Comparison of ENCODE assay signal across 17 mouse cellular contexts in the genomic region with DNA sequence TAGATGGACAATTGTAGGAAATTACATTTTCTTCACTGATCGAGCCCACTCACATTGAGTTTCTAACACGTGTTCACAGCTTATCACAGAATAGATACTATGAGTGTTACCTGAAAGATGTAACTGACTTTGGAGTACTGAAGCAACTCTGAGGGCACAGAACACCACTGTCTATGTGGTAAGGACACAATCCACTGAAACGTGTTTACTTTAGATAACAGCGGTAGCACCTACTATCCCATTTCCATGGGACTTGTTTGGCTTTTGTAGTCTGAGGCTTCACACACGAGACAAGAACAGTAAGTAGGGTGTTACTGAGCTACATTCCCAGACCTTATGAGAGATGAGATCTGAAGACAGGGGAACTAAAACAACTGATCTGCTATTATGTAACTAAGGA. TPM values are rescaled to one million over a fixed set of nuclear protein-coding genes. Genes with fewer than 3 reads are reported as not detected.
DNase-seq lines count a peak whose midpoint lies in the region; ATAC-seq lines count a peak whose summit lies in the region.
"Had no signal": no experiment of that assay in that cellular context is flagged by ENCODE, and none has a peak within 500 bp of the region (broad histone marks: within the 10 kb centered on the region; RNA-seq: fewer than 3 reads in every experiment).

No protein-coding gene starts in this region.

- H3K4me3 ChIP-seq in midbrain, embryonic 11.5 days (ENCODE audit: low read depth, low read length) = no peak overlapping the region
- H3K4me3 ChIP-seq in midbrain, embryonic 13.5 days (replicated peaks) = no peak overlapping the region
- no peak overlapping the region for H3K4me3 ChIP-seq in liver, embryonic 12.5 days
- no peak overlapping the region for H3K4me3 ChIP-seq in liver, embryonic 16.5 days (ENCODE audit: low read depth, low read length)
- no peak overlapping the region for H3K4me3 ChIP-seq in heart, embryonic 12.5 days
- no peak overlapping the region for H3K4me3 ChIP-seq in hindbrain, embryonic 11.5 days (ENCODE audit: low read depth, low read length)
- H3K4me3 ChIP-seq: hindbrain, embryonic 13.5 days had no signal

- DNase-seq in midbrain, embryonic 11.5 days (ENCODE audit: low spot score, missing footprints) = peak; percentile 76
- DNase-seq in hindbrain, embryonic 11.5 days (ENCODE audit: low spot score) = no peak
- DNase-seq in thymus, postnatal 36 days = no peak
- DNase-seq: adrenal gland, adult 8-10 months; cerebellum, adult 2 months; cerebellum, postnatal 10 days; gastrocnemius, postnatal 36 days; heart, postnatal 10 days; heart, postnatal 4 days had no signal

- H3K9me3 ChIP-seq in midbrain, embryonic 11.5 days (ENCODE audit: control insufficient read depth, low read length) = no peaks in the 10 kb centered on the region
- no peaks in the 10 kb centered on the region for H3K9me3 ChIP-seq in midbrain, embryonic 13.5 days
- no peaks in the 10 kb centered on the region for H3K9me3 ChIP-seq in liver, embryonic 12.5 days (replicated peaks)
- H3K9me3 ChIP-seq in liver, embryonic 16.5 days (replicated peaks; ENCODE audit: control insufficient read depth, low read length) = no peaks in the 10 kb centered on the region
- H3K9me3 ChIP-seq in heart, embryonic 12.5 days (replicated peaks) = no peaks in the 10 kb centered on the region
- no peaks in the 10 kb centered on the region for H3K9me3 ChIP-seq in hindbrain, embryonic 11.5 days (ENCODE audit: control insufficient read depth, low read length)
- H3K9me3 ChIP-seq: embryonic facial prominence, embryonic 10.5 days; forebrain, embryonic 13.5 days; hindbrain, embryonic 13.5 days had no signal

- H3K27me3 ChIP-seq in midbrain, embryonic 11.5 days (ENCODE audit: control insufficient read depth, insufficient read depth, low read length) = no peaks in the 10 kb centered on the region
- H3K27me3 ChIP-seq in midbrain, embryonic 13.5 days = no peaks in the 10 kb centered on the region
- H3K27me3 ChIP-seq in liver, embryonic 12.5 days (replicated peaks) = no peaks in the 10 kb centered on the region
- H3K27me3 ChIP-seq in liver, embryonic 16.5 days (ENCODE audit: control insufficient read depth, insufficient read depth, low read depth, low read length) = no peaks in the 10 kb centered on the region
- no peaks in the 10 kb centered on the region for H3K27me3 ChIP-seq in heart, embryonic 12.5 days (replicated peaks)
- H3K27me3 ChIP-seq in hindbrain, embryonic 11.5 days (ENCODE audit: control insufficient read depth, insufficient read depth, low read length) = no peaks in the 10 kb centered on the region
- H3K27me3 ChIP-seq: forebrain, embryonic 13.5 days; hindbrain, embryonic 13.5 days had no signal

- peaks cover 8% of the 10 kb centered on the region for H3K4me1 ChIP-seq in midbrain, embryonic 11.5 days (ENCODE audit: control insufficient read depth, insufficient read depth, low read length)
- peaks cover 9% of the 10 kb centered on the region for H3K4me1 ChIP-seq in midbrain, embryonic 13.5 days (replicated peaks)
- H3K4me1 ChIP-seq in liver, embryonic 12.5 days = peaks cover 29% of the 10 kb centered on the region
- H3K4me1 ChIP-seq in liver, embryonic 16.5 days (ENCODE audit: control insufficient read depth, low read depth, low read length) = peaks cover 17% of the 10 kb centered on the region
- H3K4me1 ChIP-seq in heart, embryonic 12.5 days (replicated peaks) = peaks cover 16% of the 10 kb centered on the region
- no peaks in the 10 kb centered on the region for H3K4me1 ChIP-seq in hindbrain, embryonic 11.5 days (replicated peaks; ENCODE audit: control insufficient read depth, insufficient read depth, low read length)

- H3K4me2 ChIP-seq in midbrain, embryonic 11.5 days = no peak overlapping the region
- H3K4me2 ChIP-seq in midbrain, embryonic 13.5 days (replicated peaks) = no peak overlapping the region
- H3K4me2 ChIP-seq in liver, embryonic 12.5 days = peak overlapping the region; percentile 9
- H3K4me2 ChIP-seq in liver, embryonic 16.5 days (ENCODE audit: low read depth, low read length) = no peak overlapping the region; the same call in 1 of the 2 replicates
- no peak overlapping the region for H3K4me2 ChIP-seq in heart, embryonic 12.5 days
- no peak overlapping the region for H3K4me2 ChIP-seq in hindbrain, embryonic 11.5 days (replicated peaks; ENCODE audit: low read depth, low read length)

- H3K27ac ChIP-seq in midbrain, embryonic 11.5 days (ENCODE audit: low read depth, low read length) = no peak overlapping the region
- no peak overlapping the region for H3K27ac ChIP-seq in midbrain, embryonic 13.5 days
- H3K27ac ChIP-seq in liver, embryonic 12.5 days = peak overlapping the region; percentile 69
- H3K27ac ChIP-seq in liver, embryonic 16.5 days (ENCODE audit: low read length) = peak overlapping the region; percentile 46
- H3K27ac ChIP-seq in heart, embryonic 12.5 days (ENCODE audit: poor library complexity, severe bottlenecking) = no peak overlapping the region
- no peak overlapping the region for H3K27ac ChIP-seq in hindbrain, embryonic 11.5 days (ENCODE audit: low read depth, low read length)
- H3K27ac ChIP-seq: hindbrain, postnatal 0 days had no signal

- H3K36me3 ChIP-seq in midbrain, embryonic 11.5 days (ENCODE audit: control insufficient read depth, insufficient read depth, low read length) = no peaks in the 10 kb centered on the region
- H3K36me3 ChIP-seq in midbrain, embryonic 13.5 days = no peaks in the 10 kb centered on the region
- H3K36me3 ChIP-seq in liver, embryonic 12.5 days = peaks cover under 1% of the 10 kb centered on the region; the same call in 1 of the 2 replicates
- no peaks in the 10 kb centered on the region for H3K36me3 ChIP-seq in liver, embryonic 16.5 days (ENCODE audit: control insufficient read depth, insufficient read depth)
- H3K36me3 ChIP-seq in heart, embryonic 12.5 days = no peaks in the 10 kb centered on the region
- no peaks in the 10 kb centered on the region for H3K36me3 ChIP-seq in hindbrain, embryonic 11.5 days (ENCODE audit: control insufficient read depth, insufficient read depth, low read length)
- H3K36me3 ChIP-seq: hindbrain, embryonic 13.5 days had no signal

- H3K9ac ChIP-seq in midbrain, embryonic 11.5 days (ENCODE audit: low read length) = no peak overlapping the region
- no peak overlapping the region for H3K9ac ChIP-seq in midbrain, embryonic 13.5 days (replicated peaks)
- 0 out of 2 replicates have a peak overlapping the region, but pooled peaks have one; percentile 17 for H3K9ac ChIP-seq in liver, embryonic 12.5 days
- H3K9ac ChIP-seq in liver, embryonic 16.5 days (ENCODE audit: low read depth, low read length) = no peak overlapping the region
- H3K9ac ChIP-seq in heart, embryonic 12.5 days = no peak overlapping the region
- H3K9ac ChIP-seq in hindbrain, embryonic 11.5 days (ENCODE audit: low read depth, low read length) = no peak overlapping the region
- H3K9ac ChIP-seq: forebrain, embryonic 13.5 days; hindbrain, embryonic 13.5 days had no signal

- 74% methylated on average over 5 of the region's 5 CpGs for WGBS in midbrain, embryonic 11.5 days
- WGBS in midbrain, embryonic 13.5 days = 85% methylated on average over 5 of the region's 5 CpGs
- WGBS in liver, embryonic 12.5 days (ENCODE audit: insufficient replicate concordance) = 20% methylated on average over 5 of the region's 5 CpGs
- 14% methylated on average over 5 of the region's 5 CpGs for WGBS in liver, embryonic 16.5 days (ENCODE audit: insufficient replicate concordance)
- 33% methylated on average over 5 of the region's 5 CpGs for WGBS in heart, embryonic 12.5 days
- WGBS in hindbrain, embryonic 11.5 days = 81% methylated on average over 5 of the region's 5 CpGs

- ATAC-seq in midbrain, embryonic 11.5 days (ENCODE audit: low FRiP score) = no peak
- no peak for ATAC-seq in midbrain, embryonic 13.5 days
- peak; percentile 16 for ATAC-seq in liver, embryonic 12.5 days
- no peak for ATAC-seq in liver, embryonic 16.5 days (ENCODE audit: low read depth)
- no peak for ATAC-seq in heart, embryonic 12.5 days (ENCODE audit: insufficient number of reproducible peaks, low FRiP score)
- no peak for ATAC-seq in hindbrain, embryonic 11.5 days (ENCODE audit: low FRiP score)
- ATAC-seq: forebrain, embryonic 13.5 days; hindbrain, postnatal 0 days had no signal

RNA-seq across cellular contexts. Expression of a gene that starts 2.3 kb away (rescaled TPM):
- 40.1 and 43.1 TPM in 2 replicates for polyA plus RNA-seq in midbrain, embryonic 11.5 days (2014; fragmentation: Nextera tagmentation; extraction: Ambion mirVana)
- 26.3 and 27.0 TPM in 2 replicates for polyA plus RNA-seq in midbrain, embryonic 13.5 days (2015; fragmentation: Nextera tagmentation; extraction: Ambion mirVana)
- 17.9 and 18.5 TPM in 2 replicates for polyA plus RNA-seq in liver, embryonic 12.5 days (2016; fragmentation: Nextera tagmentation; extraction: Ambion mirVana)
- polyA plus RNA-seq in liver, embryonic 16.5 days (2015; fragmentation: Nextera tagmentation; extraction: Ambion mirVana) = 7.4 and 7.5 TPM in 2 replicates
- 31.9 and 32.9 TPM in 2 replicates for polyA plus RNA-seq in heart, embryonic 12.5 days (2016; fragmentation: Nextera tagmentation; extraction: Ambion mirVana)
- polyA plus RNA-seq in hindbrain, embryonic 11.5 days (2014; fragmentation: Nextera tagmentation; extraction: Ambion mirVana) = 39.6 and 55.7 TPM in 2 replicates

Comparison
In these comparisons a context has a peak if more than half of its experiments do, and no peak if none do; other contexts are left out.
1. H3K27ac ChIP-seq: peak in liver, embryonic 12.5 days (single experiment) and liver, embryonic 16.5 days (single experiment); none in midbrain, embryonic 11.5 days (single experiment), midbrain, embryonic 13.5 days (single experiment), heart, embryonic 12.5 days (single experiment) and hindbrain, embryonic 11.5 days (single experiment).